Mouse (Mus musculus) monocyte, adult 5-6 weeks (primary cell): ENCODE results near the gene Pdrg1. TPM values are rescaled to one million over a fixed set of nuclear protein-coding genes. Genes with fewer than 3 reads are reported as not detected.

Experiments
- ATAC-seq: fragments of 153-309, 156-312 bp; replicated peaks from 2 replicates; pipeline ENCODE4 v1.8.0; 2017; ENCODE audit warnings: mild to moderate bottlenecking; ENCODE audit not compliant: low TSS enrichment, insufficient number of reproducible peaks, severe bottlenecking, poor library complexity, low FRiP score
- total RNA-seq: library from RNA; stranded (forward); fragments of 200-1000, 200-491, 200-594 nt; gene quantifications from 3 replicates; pipeline ENCODE4 v1.2.3, GENCODE M21; 2017

Gene Pdrg1
- total RNA-seq, 1 experiment from 2014 or later, result 51.6 TPM

DNA sequence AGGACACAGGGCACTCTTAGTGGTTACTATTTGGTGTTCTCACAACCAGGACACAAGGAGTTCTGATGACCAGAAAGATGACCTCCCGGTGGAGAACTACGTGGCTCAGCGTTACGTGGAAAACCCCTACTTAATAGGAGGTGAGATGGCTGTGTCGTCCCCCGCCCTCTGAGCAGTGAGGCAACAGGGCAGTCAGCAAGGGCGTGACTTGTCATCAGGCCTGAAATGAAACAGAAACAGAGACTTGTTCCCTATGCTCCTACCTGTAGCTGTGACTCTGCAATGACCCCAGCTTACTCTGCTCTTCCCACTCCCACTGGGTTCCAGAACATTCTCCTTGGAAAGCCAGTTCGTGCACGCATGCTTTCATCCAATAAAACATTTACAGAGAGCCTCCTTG lies 23.7 kb downstream of the Pdrg1 start:
- ATAC-seq, result peak; percentile 42; the same call in 1 of the 2 replicates

DNA sequence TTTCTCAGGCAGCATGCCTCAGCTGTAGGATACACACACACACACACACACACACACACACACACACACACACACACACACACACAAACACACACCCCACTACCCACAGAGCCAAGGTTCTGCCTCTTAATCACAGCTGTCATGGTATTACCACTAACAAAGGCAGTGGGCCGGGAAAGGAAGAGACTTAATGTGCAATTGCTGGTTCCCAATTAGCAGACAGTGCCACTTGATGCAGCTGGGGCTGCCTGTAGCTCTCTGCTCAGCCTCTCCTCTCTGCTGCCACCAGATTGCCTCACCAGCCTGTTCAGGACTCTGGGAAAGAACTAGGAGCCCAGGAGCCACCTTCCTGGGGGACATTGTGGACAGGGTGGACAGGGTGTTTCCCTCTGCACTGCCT lies 29.6 kb downstream of the Pdrg1 start:
- ATAC-seq, result no peak

GRCm38 (mm10) chr2:152976991-152977390 lies 38.2 kb downstream of the Pdrg1 start:
- ATAC-seq, result no peak

GRCm38 (mm10) chr2:152965555-152965954 lies 49.7 kb downstream of the Pdrg1 start:
- no peak for ATAC-seq

- ATAC-seq, result peak; percentile 85
These were observed 53.0 kb downstream of the Pdrg1 start, which contains the start of gene Ttll9 for GRCm38 (mm10) chr2:152962091-152962793. Gene Ttll9 (plus strand): TSS chr2:152962485.

Other genes starting within 250 kb of the Pdrg1 start
- gene Bcl2l1, start 183.7 kb downstream of the Pdrg1 start, total RNA-seq, result 11.8 to 39.0 TPM (median 21.7 TPM) in 3 replicates
- gene Tpx2, start 167.5 kb downstream of the Pdrg1 start, total RNA-seq, result 1.1 to 2.7 TPM (median 1.6 TPM) in 3 replicates
- gene Mylk2, start 104.1 kb downstream of the Pdrg1 start, total RNA-seq, result not detected in 3 replicates
- not detected in 3 replicates for gene Foxs1, start 82.2 kb downstream of the Pdrg1 start, total RNA-seq
- gene Dusp15, start 63.7 kb downstream of the Pdrg1 start, total RNA-seq, result not detected in 3 replicates
- gene Ttll9, start 52.9 kb downstream of the Pdrg1 start, total RNA-seq, result not detected in 3 replicates
- not detected in 3 replicates for gene Xkr7, start 16.4 kb upstream of the Pdrg1 start, total RNA-seq
- not detected in 3 replicates for gene Ccm2l, start 50.5 kb upstream of the Pdrg1 start, total RNA-seq
- 404 to 550 TPM (median 548 TPM) in 3 replicates for gene Hck, start 93.0 kb upstream of the Pdrg1 start, total RNA-seq
- gene Tm9sf4, start 145.9 kb upstream of the Pdrg1 start, total RNA-seq, result 97.2 to 110 TPM (median 108 TPM) in 3 replicates
- 4.9 to 10.7 TPM (median 6.8 TPM) in 3 replicates for gene Tspyl3, start 210.0 kb upstream of the Pdrg1 start, total RNA-seq
- 11.5 to 30.3 TPM (median 14.9 TPM) in 3 replicates for gene Plagl2, start 226.0 kb upstream of the Pdrg1 start, total RNA-seq
- gene Pofut1, start 226.1 kb upstream of the Pdrg1 start, total RNA-seq, result 20.5 to 26.9 TPM (median 23.2 TPM) in 3 replicates